Mouse (Mus musculus) large intestine, adult 2 months (tissue): ENCODE measurements around the gene Kcnip2. TPM values are rescaled to one million over a fixed set of nuclear protein-coding genes. Genes with fewer than 3 reads are reported as not detected.

Source experiments
- DNase-seq: peaks from one replicate; pipeline ENCODE4 v3.0.0-alpha.2; 2012; ENCODE audit warnings: low read depth, low spot score
- WGBS: fragments of 180-500 bp; shearing (Covaris S2); methylation state at CpG from one replicate; pipeline ENCODE4 v1.1.7; 2018; 5-methylcytosine and 5-hydroxymethylcytosine counted together
- polyA plus RNA-seq: library from polyadenylated mRNA; depleted of rRNA; stranded (reverse); fragments of >200 nt; gene quantifications from 2 replicates; pipeline ENCODE4 v1.2.3, GENCODE M21; 2012; rRNA removed

The Kcnip2 gene
- 11.2 and 12.6 TPM in 2 replicates for polyA plus RNA-seq

- no peak for DNase-seq
Measured at GRCm38 (mm10) chr19:45815831-45816405, at the start of gene Kcnip2. TSS of gene Kcnip2 (minus strand) at chr19:45816061.

DNA sequence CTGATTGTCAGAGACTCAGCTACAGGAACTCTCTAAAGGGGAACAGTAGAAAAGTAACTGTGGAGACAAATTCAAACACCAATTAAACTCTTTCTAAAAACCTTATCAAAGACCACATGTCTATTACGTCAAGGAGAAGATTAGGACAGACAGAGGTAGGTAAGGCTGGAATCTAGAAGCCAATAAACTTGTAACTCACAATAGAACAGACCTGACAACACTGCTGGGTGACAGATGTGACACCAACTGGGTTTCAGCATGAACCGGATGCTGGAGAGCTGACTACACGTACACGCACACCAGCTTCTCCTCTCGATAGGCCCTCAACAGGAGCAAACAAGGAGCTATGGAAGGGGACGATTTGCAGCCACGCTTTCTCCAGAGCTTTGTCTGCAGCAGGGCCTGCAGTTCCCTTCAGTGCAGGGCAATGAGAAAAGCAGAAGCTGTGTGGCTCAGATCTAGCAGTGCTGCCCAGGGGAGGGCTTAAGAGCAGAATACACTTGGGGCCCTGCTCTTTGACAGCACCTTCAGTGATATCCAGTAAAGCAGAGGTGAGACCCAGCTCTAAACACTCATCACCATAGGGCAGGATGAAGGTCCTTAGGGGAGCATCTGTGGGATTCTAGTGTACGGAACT lies 39.5 kb upstream of the Kcnip2 start:
- DNase-seq = no peak
- 82% methylated on average over 8 of the region's 8 CpGs for WGBS

More at GRCm38 (mm10) chr19:45815831-45816405, at the start of gene Kcnip2:
- 7% methylated on average over 25 of the region's 29 CpGs for WGBS

- no peak for DNase-seq
- 78% methylated on average over 7 of the region's 7 CpGs for WGBS
Measured at GRCm38 (mm10) chr19:45854521-45854920, 38.7 kb upstream of the Kcnip2 start.

DNA sequence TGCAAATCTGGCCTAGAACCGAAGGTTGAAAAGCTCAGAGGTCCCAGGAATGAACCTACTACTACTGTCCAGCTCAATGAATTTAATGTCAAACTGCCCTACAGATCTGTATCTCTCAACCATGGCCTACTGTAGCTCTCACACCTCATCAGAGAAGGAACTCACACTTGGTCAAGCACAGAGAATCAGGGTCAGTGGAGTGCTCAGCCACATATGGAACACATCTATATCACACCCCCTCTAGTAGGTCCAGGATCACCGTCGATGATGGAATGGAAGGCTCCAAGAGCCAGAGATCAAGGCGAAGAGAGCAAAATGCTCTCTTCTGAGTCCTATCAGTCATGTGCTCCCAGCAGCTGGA lies 31.9 kb upstream of the Kcnip2 start:
- no peak for DNase-seq
- 86% methylated on average over 4 of the region's 4 CpGs for WGBS

GRCm38 (mm10) chr19:45847016-45847732 lies 31.3 kb upstream of the Kcnip2 start:
- 86% methylated on average over 3 of the region's 3 CpGs for WGBS
- no peak for DNase-seq

DNA sequence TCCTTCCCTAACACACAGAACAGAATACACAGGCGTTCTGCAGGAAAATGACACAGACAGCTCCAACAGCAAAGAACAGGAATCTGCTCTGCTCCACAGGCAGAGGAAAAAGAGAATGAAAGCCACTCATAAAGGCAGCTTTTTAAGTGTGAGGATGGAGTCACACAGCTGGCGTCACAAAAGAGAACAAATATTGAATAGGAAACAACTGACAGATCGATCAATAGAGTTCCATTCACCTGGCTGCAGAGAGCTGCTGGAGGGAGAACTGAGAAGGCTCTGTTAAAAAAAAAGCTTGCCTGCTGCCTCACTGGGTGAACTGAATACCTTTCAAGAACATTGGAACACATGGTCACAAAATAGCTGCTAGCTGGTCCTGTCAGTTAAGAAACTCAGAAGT lies 28.3 kb upstream of the Kcnip2 start:
- DNase-seq = no peak
- 84% methylated on average over 3 of the region's 3 CpGs for WGBS

DNA sequence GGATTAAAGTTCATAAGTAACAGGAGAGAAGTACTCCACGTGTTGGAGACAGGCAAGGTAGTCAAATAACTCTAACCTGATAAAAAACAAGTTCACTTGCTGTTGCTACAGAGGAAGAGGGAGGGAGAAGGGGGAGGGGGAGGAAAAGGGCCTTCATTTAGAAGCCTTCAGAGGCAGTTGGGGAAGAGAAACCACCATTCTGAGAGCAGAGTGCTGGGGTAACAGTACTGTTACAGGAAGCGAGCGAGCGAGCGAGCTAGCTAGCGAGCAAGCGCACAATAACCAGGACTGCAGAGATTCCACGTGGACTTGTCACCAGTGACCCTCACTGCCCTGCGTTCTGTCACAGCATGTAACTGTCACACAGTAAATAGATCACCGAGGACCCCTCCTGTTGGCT lies 27.6 kb upstream of the Kcnip2 start:
- DNase-seq = no peak
- WGBS = 77% methylated on average over 10 of the region's 10 CpGs

GRCm38 (mm10) chr19:45837050-45837994 lies 21.5 kb upstream of the Kcnip2 start:
- no peak for DNase-seq
- WGBS = 82% methylated on average over 12 of the region's 12 CpGs

DNA sequence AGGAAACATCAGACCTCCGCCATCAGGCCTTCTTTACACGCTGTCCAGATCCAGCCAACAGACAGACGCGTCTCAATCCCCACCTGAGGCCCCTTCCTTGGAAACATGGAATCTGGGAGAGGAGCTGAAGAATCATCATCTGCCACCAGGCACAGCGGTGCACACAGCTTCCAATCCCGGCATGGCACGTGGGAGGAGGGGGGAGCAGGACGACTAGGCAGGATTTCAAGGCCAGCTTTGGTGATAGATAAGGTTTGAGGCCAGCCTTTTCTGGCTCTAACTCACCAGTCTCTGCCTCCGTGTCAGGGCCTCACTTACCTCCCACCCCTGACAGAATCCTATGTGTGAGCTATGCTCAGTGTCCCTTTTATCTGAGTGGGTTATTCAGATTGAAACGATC lies 19.6 kb upstream of the Kcnip2 start:
- no peak for DNase-seq
- 85% methylated on average over 10 of the region's 10 CpGs for WGBS

GRCm38 (mm10) chr19:45833665-45834064 lies 17.8 kb upstream of the Kcnip2 start:
- no peak for DNase-seq
- WGBS = 93% methylated on average over 10 of the region's 10 CpGs

GRCm38 (mm10) chr19:45830679-45831078 lies 14.8 kb upstream of the Kcnip2 start:
- DNase-seq = no peak
- 32% methylated on average over 2 of the region's 2 CpGs for WGBS

GRCm38 (mm10) chr19:45827736-45828135 lies 11.9 kb upstream of the Kcnip2 start:
- DNase-seq = no peak
- 96% methylated on average over 3 of the region's 3 CpGs for WGBS

DNA sequence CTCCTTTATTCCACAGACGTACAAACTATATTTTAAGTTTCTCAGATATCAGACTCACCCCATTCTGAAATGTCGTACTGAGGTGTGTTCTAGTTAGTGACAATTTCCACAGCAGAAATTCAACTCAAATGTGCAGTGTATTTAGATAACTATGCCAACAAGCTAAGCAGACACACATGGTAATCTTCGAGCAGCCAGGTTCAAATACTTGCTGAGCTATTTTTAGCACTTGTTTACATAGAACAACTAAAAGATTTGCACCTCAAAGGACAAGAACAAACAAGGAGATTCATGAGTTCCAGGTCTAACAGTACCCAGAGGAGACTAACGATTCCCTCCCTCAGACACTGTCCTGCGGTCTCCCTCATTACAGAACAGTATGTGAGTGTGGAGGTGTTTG lies 11.3 kb upstream of the Kcnip2 start:
- WGBS = 66% methylated on average over 5 of the region's 5 CpGs
- DNase-seq = no peak

GRCm38 (mm10) chr19:45826146-45826545 lies 10.3 kb upstream of the Kcnip2 start:
- 74% methylated on average over 3 of the region's 3 CpGs for WGBS

GRCm38 (mm10) chr19:45821832-45822231 lies 6.0 kb upstream of the Kcnip2 start:
- DNase-seq = no peak
- WGBS = 70% methylated on average over 5 of the region's 5 CpGs

More at GRCm38 (mm10) chr19:45826146-45826545, 10.3 kb upstream of the Kcnip2 start:
- no peak for DNase-seq

DNA sequence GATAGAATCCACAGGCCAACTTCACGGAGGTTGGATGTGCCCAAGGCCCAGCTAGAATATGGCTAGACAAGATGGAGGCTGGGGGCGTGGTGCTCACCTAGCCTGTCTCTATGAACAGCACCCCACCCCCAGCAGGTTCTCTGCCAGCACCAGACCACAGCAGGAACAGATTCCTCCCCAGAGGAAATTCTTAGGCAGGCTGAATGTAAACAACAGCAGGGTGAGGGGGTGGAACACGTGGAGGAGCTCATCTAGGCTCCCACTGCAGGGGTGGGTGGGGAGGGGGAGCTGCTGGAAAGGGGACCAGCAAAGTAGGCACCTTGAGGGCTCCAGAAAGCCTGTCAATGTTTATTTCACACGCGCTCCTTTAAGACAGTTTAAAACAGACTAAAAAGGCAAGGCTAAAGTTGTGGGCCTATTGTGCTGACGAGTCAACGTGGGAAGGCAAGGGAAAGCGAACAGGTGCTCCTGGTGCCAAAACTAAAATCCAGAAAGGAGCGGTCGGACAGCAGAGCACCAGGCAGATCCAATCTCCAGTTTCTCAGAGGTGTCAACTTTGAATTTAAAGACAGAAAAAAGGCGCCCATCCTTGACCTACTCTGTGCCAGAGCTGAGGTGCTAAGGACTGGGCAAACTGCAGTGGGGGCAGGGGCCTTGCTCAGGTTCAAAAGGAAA lies 2.1 kb upstream of the Kcnip2 start:
- 68% methylated on average over 11 of the region's 11 CpGs for WGBS
- DNase-seq = no peak

DNA sequence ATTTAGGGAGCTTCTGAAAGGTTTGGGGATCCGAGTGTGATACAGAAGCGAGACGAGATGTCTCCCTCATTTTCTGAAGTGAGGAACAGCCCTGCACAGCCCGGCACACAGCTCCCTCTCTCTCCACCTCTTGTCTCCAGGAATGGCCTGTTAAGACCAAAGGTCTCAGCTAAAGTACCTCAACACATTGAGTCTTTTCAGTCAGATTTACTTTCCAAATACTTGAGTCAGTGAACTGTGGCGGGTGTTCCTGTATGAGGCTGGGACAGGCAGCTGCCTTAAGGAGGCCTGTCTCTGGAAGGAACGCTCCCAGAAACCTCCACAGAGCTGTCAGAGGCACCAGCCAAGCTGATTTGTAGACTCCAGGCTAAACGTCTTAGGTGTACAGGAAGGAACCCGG lies 866 bp upstream of the Kcnip2 start:
- 64% methylated on average over 8 of the region's 8 CpGs for WGBS
- DNase-seq = no peak

GRCm38 (mm10) chr19:45815170-45815569 lies 691 bp downstream of the Kcnip2 start:
- DNase-seq = no peak
- WGBS = 33% methylated on average over 10 of the region's 10 CpGs

DNA sequence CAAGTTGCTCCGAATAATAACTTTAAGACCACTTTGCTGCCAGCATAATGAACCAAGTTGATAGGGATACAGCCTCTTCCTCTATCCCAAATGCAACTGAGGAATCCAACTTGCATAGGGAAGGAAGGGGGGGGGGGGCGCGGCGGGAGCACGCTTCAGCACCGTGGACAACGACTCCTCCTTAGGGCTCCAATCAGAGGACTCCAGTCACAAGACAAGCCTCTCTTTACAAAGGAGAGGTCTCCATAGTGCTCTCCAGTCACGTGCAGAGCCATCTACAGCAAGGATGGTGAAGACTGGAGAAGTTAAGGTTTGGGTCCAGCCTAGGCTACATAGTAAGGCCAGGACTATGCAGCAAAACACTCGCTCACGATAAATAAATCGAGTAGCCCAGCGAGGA lies 2.1 kb downstream of the Kcnip2 start:
- no peak for DNase-seq
- WGBS = 19% methylated on average over 12 of the region's 12 CpGs
